Mouse (Mus musculus): ENCODE results near the gene Eif4e1b. TPM values are rescaled to one million over a fixed set of nuclear protein-coding genes. Genes with fewer than 3 reads are reported as not detected.

Eif4e1b gene
- polyA plus RNA-seq (2015; fragmentation: Illumina TruSeq; extraction: RNeasy Lipid Tissue Mini Kit (QIAGEN cat#74804); ENCODE audit: insufficient read depth, low replicate concordance) = not detected

GRCm38 (mm10) chr13:54783698-54784097 is at the start of gene Eif4e1b:
Eif4e1b (plus strand) TSS chr13:54783998.

GRCm38 (mm10) chr13:54749864-54750411 is 33.9 kb upstream of the Eif4e1b start, which contains the start of gene Gprin1:
Gprin1 (minus strand) TSS chr13:54749874.

GRCm38 (mm10) chr13:54766192-54766768 is 17.5 kb upstream of the Eif4e1b start, which contains the start of gene Sncb:
Sncb (minus strand) TSS chr13:54766595.

GRCm38 (mm10) chr13:54788740-54789560 is 5.2 kb downstream of the Eif4e1b start, which contains the start of gene Tspan17:
Tspan17 (plus strand) TSS chr13:54789377.

Other genes starting within 250 kb of the Eif4e1b start
- gene 4833439L19Rik, start 218.6 kb upstream of the Eif4e1b start, polyA plus RNA-seq (2015; fragmentation: Illumina TruSeq; extraction: RNeasy Lipid Tissue Mini Kit (QIAGEN cat#74804); ENCODE audit: insufficient read depth, low replicate concordance) = 59.6 TPM
- 21.0 TPM for gene Arl10, start 209.0 kb upstream of the Eif4e1b start, polyA plus RNA-seq (2015; fragmentation: Illumina TruSeq; extraction: RNeasy Lipid Tissue Mini Kit (QIAGEN cat#74804); ENCODE audit: insufficient read depth, low replicate concordance)
- gene Nop16, start 193.9 kb upstream of the Eif4e1b start, polyA plus RNA-seq (2015; fragmentation: Illumina TruSeq; extraction: RNeasy Lipid Tissue Mini Kit (QIAGEN cat#74804); ENCODE audit: insufficient read depth, low replicate concordance) = 28.3 TPM
- 70.3 TPM for gene Higd2a, start 193.8 kb upstream of the Eif4e1b start, polyA plus RNA-seq (2015; fragmentation: Illumina TruSeq; extraction: RNeasy Lipid Tissue Mini Kit (QIAGEN cat#74804); ENCODE audit: insufficient read depth, low replicate concordance)
- gene Cltb, start 172.7 kb upstream of the Eif4e1b start, polyA plus RNA-seq (2015; fragmentation: Illumina TruSeq; extraction: RNeasy Lipid Tissue Mini Kit (QIAGEN cat#74804); ENCODE audit: insufficient read depth, low replicate concordance) = 12.0 TPM
- gene Faf2, start 162.2 kb upstream of the Eif4e1b start, polyA plus RNA-seq (2015; fragmentation: Illumina TruSeq; extraction: RNeasy Lipid Tissue Mini Kit (QIAGEN cat#74804); ENCODE audit: insufficient read depth, low replicate concordance) = 56.9 TPM
- 47.1 TPM for gene Rnf44, start 90.1 kb upstream of the Eif4e1b start, polyA plus RNA-seq (2015; fragmentation: Illumina TruSeq; extraction: RNeasy Lipid Tissue Mini Kit (QIAGEN cat#74804); ENCODE audit: insufficient read depth, low replicate concordance)
- gene Cdhr2, start 82.5 kb upstream of the Eif4e1b start, polyA plus RNA-seq (2015; fragmentation: Illumina TruSeq; extraction: RNeasy Lipid Tissue Mini Kit (QIAGEN cat#74804); ENCODE audit: insufficient read depth, low replicate concordance) = not detected
- not detected for gene Gprin1, start 34.1 kb upstream of the Eif4e1b start, polyA plus RNA-seq (2015; fragmentation: Illumina TruSeq; extraction: RNeasy Lipid Tissue Mini Kit (QIAGEN cat#74804); ENCODE audit: insufficient read depth, low replicate concordance)
- gene Sncb, start 17.4 kb upstream of the Eif4e1b start, polyA plus RNA-seq (2015; fragmentation: Illumina TruSeq; extraction: RNeasy Lipid Tissue Mini Kit (QIAGEN cat#74804); ENCODE audit: insufficient read depth, low replicate concordance) = not detected
- gene Tspan17, start 5.4 kb downstream of the Eif4e1b start, polyA plus RNA-seq (2015; fragmentation: Illumina TruSeq; extraction: RNeasy Lipid Tissue Mini Kit (QIAGEN cat#74804); ENCODE audit: insufficient read depth, low replicate concordance) = 10.8 TPM
- gene Unc5a, start 165.4 kb downstream of the Eif4e1b start, polyA plus RNA-seq (2015; fragmentation: Illumina TruSeq; extraction: RNeasy Lipid Tissue Mini Kit (QIAGEN cat#74804); ENCODE audit: insufficient read depth, low replicate concordance) = 0.65 TPM
- gene Hk3, start 237.4 kb downstream of the Eif4e1b start, polyA plus RNA-seq (2015; fragmentation: Illumina TruSeq; extraction: RNeasy Lipid Tissue Mini Kit (QIAGEN cat#74804); ENCODE audit: insufficient read depth, low replicate concordance) = 6.1 TPM

All from spleen, adult 10 weeks (tissue).